Mouse (Mus musculus) heart, adult 2 months (tissue): ENCODE measurements around the gene Glyctk. TPM values are rescaled to one million over a fixed set of nuclear protein-coding genes. Genes with fewer than 3 reads are reported as not detected.
"Not testable (repeated sequence)": the region's sequence is repeated elsewhere in the genome, so short reads cannot be mapped to it uniquely, and the experiment has no call there.

Experiments used
- DNase-seq, 2 experiments: peaks; one replicate each; pipeline ENCODE4 v3.0.0; 2021
- H3K27ac ChIP-seq: fragments of 200-600 bp; 2 replicates; pipeline ENCODE4 v1.8.1; 2022
- H3K27me3 ChIP-seq: fragments of 200-500 bp; 2 replicates; pipeline ENCODE4 v1.6.1; 2012; ENCODE audit warnings: mild to moderate bottlenecking, low read length, inconsistent platforms, mixed read lengths; ENCODE audit not compliant: control insufficient read depth, insufficient read depth
- H3K36me3 ChIP-seq: fragments of 200-500 bp; 2 replicates; pipeline ENCODE4 v1.6.1; 2012; ENCODE audit warnings: low read length, inconsistent platforms; ENCODE audit not compliant: control insufficient read depth, insufficient read depth
- H3K4me1 ChIP-seq: fragments of 200-500 bp; 2 replicates; pipeline ENCODE4 v1.6.1; 2011; ENCODE audit warnings: low read length; ENCODE audit not compliant: control insufficient read depth, insufficient read depth
- H3K4me3 ChIP-seq: fragments of 200-600 bp; 2 replicates; pipeline ENCODE4 v1.8.1; 2022
- H3K79me2 ChIP-seq: fragments of 200-500 bp; replicated peaks from 2 replicates; pipeline ENCODE4 v1.6.1; 2012; ENCODE audit warnings: mild to moderate bottlenecking, inconsistent platforms, low read length, moderate library complexity, mixed read lengths; ENCODE audit not compliant: control insufficient read depth, insufficient read depth
- H3K9ac ChIP-seq: fragments of 200-500 bp; 2 replicates; pipeline ENCODE4 v1.6.1; 2012; ENCODE audit warnings: low read depth, mild to moderate bottlenecking, control low read depth, inconsistent platforms, low read length, mixed read lengths
- CTCF ChIP-seq: fragments of 200-600 bp; IDR thresholded peaks from 2 replicates; pipeline ENCODE4 v1.8.1; 2022; ENCODE audit warnings: antibody characterized with exemption, mild to moderate bottlenecking, moderate library complexity
- EP300 ChIP-seq: fragments of 200-500 bp; IDR thresholded peaks from 2 replicates; pipeline ENCODE4 v1.6.1; 2011; ENCODE audit warnings: low read depth, low read length, control low read depth; ENCODE audit not compliant: insufficient read depth
- POLR2A ChIP-seq: fragments of 200-500 bp; IDR thresholded peaks from 2 replicates; pipeline ENCODE4 v1.6.1; 2011; ENCODE audit warnings: mild to moderate bottlenecking, low read depth, low read length, control low read depth; ENCODE audit not compliant: insufficient read depth
- WGBS: fragments of 180-500 bp; shearing (Covaris S2); methylation state at CpG from one replicate; pipeline ENCODE4 v1.1.7; 2018; 5-methylcytosine and 5-hydroxymethylcytosine counted together
- intact Hi-C: fragments of 180-260 bp; cut with DNase I; formaldehyde crosslinking; loops from one replicate; pipeline ENCODE4 v1.15.1; 2025
- polyA plus RNA-seq: library from polyadenylated mRNA; depleted of rRNA; stranded (reverse); fragments of >200 nt; gene quantifications from 2 replicates; pipeline ENCODE4 v1.2.3, GENCODE M21; 2012
- total RNA-seq, 2 experiments: library from RNA; stranded (reverse); gene quantifications; 2 replicates each; pipeline ENCODE4 v1.2.3; 2021

Gene Glyctk
- total and polyA plus RNA-seq, 3 experiments: 1.6 to 3.4 (median 2.3) TPM

DNA sequence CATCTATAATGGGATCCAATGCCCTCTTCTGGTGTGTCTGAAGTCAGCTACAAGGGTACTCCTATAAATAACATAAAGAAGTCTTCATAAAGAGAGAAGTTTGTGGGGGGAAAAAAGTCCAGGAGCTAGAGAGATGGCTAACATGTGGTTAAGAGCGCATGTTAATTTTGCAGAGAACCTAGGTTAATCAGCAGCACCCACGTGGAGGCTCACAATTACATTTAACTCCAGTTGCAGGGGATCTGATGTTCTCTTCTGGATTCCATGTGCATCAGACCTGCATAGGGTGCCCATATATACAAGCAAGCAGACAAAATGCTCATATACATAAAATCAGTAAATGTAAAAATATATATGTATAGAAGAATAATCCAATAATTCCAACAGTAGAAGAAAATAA lies 15.4 kb upstream of the Glyctk start:
- 32% methylated on average over 2 of the region's 2 CpGs for WGBS
- Histone ChIP-seq H3K79me2 (peaks cover 5% of the 10 kb centered on the region), H3K9ac (no peak overlapping the region), H3K4me3 (no peak overlapping the region), H3K36me3 (peaks cover 45% of the 10 kb centered on the region), H3K27ac (no peak overlapping the region; the same call in 1 of the 2 replicates), H3K27me3 (no peaks in the 10 kb centered on the region), H3K4me1 (peaks cover 15% of the 10 kb centered on the region)
- no peak for DNase-seq
- intact Hi-C loops: loop anchor here (5.0 to 10.0 kb wide), 2 partner anchors 39 to 261 kb away; partner anchors contain the start of gene Acy1
- TF ChIP-seq EP300 (no peak), CTCF (no peak), POLR2A (no peak)

DNA sequence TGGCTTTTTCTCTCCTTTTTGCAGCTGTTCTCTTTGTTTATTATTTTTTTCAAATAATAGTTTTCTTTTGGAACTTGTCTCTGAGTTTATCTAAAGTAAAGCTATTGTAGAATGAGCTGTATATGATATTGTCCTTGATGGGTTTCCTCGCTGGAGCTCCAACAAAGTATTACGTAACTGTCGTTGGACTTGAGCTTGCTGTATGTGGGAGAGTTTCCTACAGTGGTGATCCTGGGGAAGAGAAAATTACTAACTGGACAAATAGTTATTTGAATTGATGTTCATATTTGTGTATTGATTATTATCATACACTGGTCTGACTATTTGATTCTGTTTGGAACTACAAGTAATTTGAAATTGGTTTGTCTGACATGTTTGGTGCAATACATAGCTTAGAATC lies 14.6 kb upstream of the Glyctk start:
- peaks cover 5% of the 10 kb centered on the region for H3K79me2 ChIP-seq
- peak overlapping the region; percentile 95 for H3K27ac ChIP-seq
- TF ChIP-seq EP300: no peak
- no peak for TF ChIP-seq POLR2A
- no peak for TF ChIP-seq CTCF
- H3K27me3 ChIP-seq: no peaks in the 10 kb centered on the region
- DNase-seq: no peak
- H3K9ac ChIP-seq: no peak overlapping the region
- peak overlapping the region; percentile 86 for H3K4me3 ChIP-seq
- H3K36me3 ChIP-seq: peaks cover 39% of the 10 kb centered on the region
- peaks cover 13% of the 10 kb centered on the region for H3K4me1 ChIP-seq
- intact Hi-C loops: loop anchor here (5.0 to 10.0 kb wide), 2 partner anchors 40 to 262 kb away; partner anchors contain the start of gene Acy1
- WGBS: 4% methylated on average over 3 of the region's 3 CpGs

GRCm38 (mm10) chr9:106171346-106172158 lies 13.6 kb upstream of the Glyctk start:
- Histone ChIP-seq H3K79me2 (peaks cover 3% of the 10 kb centered on the region), H3K9ac (peak overlapping the region; percentile 96), H3K36me3 (peaks cover 32% of the 10 kb centered on the region), H3K4me3 (peak overlapping the region; percentile 86), H3K4me1 (peaks cover 13% of the 10 kb centered on the region), H3K27ac (peak overlapping the region; percentile 95), H3K27me3 (no peaks in the 10 kb centered on the region)
- DNase-seq: peak; percentile 77 to 80
- no peak for TF ChIP-seq POLR2A
- TF ChIP-seq CTCF: no peak
- TF ChIP-seq EP300: no peak
- under 1% methylated on average over 30 of the region's 30 CpGs for WGBS
- intact Hi-C loops: loop anchor here (2.0 to 10.0 kb wide), 4 partner anchors 27 to 263 kb away; partner anchors contain the start of genes Acy1, Poc1a and Ppm1m

- Histone ChIP-seq H3K27me3 (no peaks in the 10 kb centered on the region), H3K4me1 (peaks cover 11% of the 10 kb centered on the region), H3K9ac (peak within 1 kb of the TSS; percentile 97), H3K27ac (peak within 1 kb of the TSS; percentile 95), H3K36me3 (peaks cover 24% of the 10 kb centered on the region), H3K79me2 (peaks cover 3% of the 10 kb centered on the region; the same call in 1 of the 2 replicates), H3K4me3 (peak within 1 kb of the TSS; percentile 86)
- TF ChIP-seq EP300 (0 out of 2 replicates have a peak, but pooled peaks have one; percentile 10), CTCF (no peak), POLR2A (peak; percentile 90)
- WGBS: 1% methylated on average over 80 of the region's 81 CpGs
- DNase-seq: peak; percentile 91 to 93
- intact Hi-C loops: loop anchor here (1.0 to 10.0 kb wide), 5 partner anchors 11 to 264 kb away; partner anchors contain the start of genes Acy1, Poc1a and Ppm1m
Observed at GRCm38 (mm10) chr9:106170556-106171345, 12.8 kb upstream of the Glyctk start, which contains the start of gene Wdr82. Wdr82 (plus strand) TSS chr9:106170928.

DNA sequence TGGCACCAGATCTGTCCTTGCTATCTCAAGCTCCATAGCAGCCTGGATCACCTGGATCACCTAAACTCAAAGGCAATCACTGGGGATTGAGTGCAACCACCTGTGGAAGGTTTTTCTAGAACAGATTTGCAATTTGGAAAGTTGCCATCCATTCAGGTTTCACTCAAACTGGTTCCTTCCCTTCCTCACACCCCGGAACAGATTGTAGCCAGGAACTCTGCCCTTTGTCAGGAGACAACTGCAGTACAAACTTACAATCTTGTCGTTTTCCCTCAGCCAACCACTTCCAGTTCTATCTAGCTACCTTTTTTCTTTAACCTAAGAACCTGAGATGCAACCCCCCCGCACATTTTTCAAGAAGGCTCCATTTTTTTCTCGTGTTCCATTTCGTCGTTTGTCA lies 12.0 kb upstream of the Glyctk start:
- H3K27me3 ChIP-seq: no peaks in the 10 kb centered on the region
- WGBS: 41% methylated on average over 6 of the region's 6 CpGs
- peaks cover 3% of the 10 kb centered on the region; the same call in 1 of the 2 replicates for H3K79me2 ChIP-seq
- no peak for TF ChIP-seq EP300
- TF ChIP-seq CTCF: no peak
- TF ChIP-seq POLR2A: no peak
- H3K4me3 ChIP-seq: no peak overlapping the region
- no peak overlapping the region; the same call in 1 of the 2 replicates for H3K27ac ChIP-seq
- H3K9ac ChIP-seq: peak overlapping the region; percentile 97
- DNase-seq: no peak
- peaks cover 17% of the 10 kb centered on the region for H3K36me3 ChIP-seq
- intact Hi-C loops: loop anchor here (1.0 to 10.0 kb wide), 5 partner anchors 11 to 265 kb away; partner anchors contain the start of genes Acy1, Poc1a and Ppm1m
- H3K4me1 ChIP-seq: peaks cover 7% of the 10 kb centered on the region

- H3K36me3 ChIP-seq, intact Hi-C loops, H3K27ac ChIP-seq, DNase-seq, H3K79me2 ChIP-seq, H3K4me1 ChIP-seq, H3K4me3 ChIP-seq, H3K27me3 ChIP-seq, H3K9ac ChIP-seq: not testable (repeated sequence)
- 81% methylated on average over 1 of the region's 1 CpGs for WGBS
Observed at GRCm38 (mm10) chr9:106169006-106169405, 11.1 kb upstream of the Glyctk start.
